Mouse (Mus musculus) liver, embryonic 14.5 days (tissue): Measurements from ENCODE around the gene Cacng8. TPM values are rescaled to one million over a fixed set of nuclear protein-coding genes. Genes with fewer than 3 reads are reported as not detected.

Source experiments
- ATAC-seq: fragments of 200-750 bp; cut with Nextera tagmentation; 2 replicates; pipeline ENCODE4 v1.8.0; 2017; ENCODE audit warnings: moderate number of reproducible peaks, mild to moderate bottlenecking, moderate library complexity; ENCODE audit not compliant: insufficient read depth
- DNase-seq, 3 experiments: peaks; one replicate each; pipeline ENCODE4 v3.0.0-alpha.2; 2012 to 2013; ENCODE audit warnings: low read depth in 3 of 3, low spot score in 3 of 3
- H3K27ac ChIP-seq: fragments of 300-500 bp; sonication (generic); 2 replicates; pipeline ENCODE4 v1.5.1; 2014; ENCODE audit warnings: moderate library complexity, mild to moderate bottlenecking, control low read depth, inconsistent platforms
- H3K27me3 ChIP-seq: fragments of 300-500 bp; sonication (generic); 2 replicates; pipeline ENCODE4 v1.6.1; 2014; ENCODE audit warnings: mild to moderate bottlenecking, low read length, moderate library complexity; ENCODE audit not compliant: control insufficient read depth, insufficient read depth
- H3K36me3 ChIP-seq: fragments of 300-500 bp; sonication (generic); replicated peaks from 2 replicates; pipeline ENCODE4 v1.6.1; 2014; ENCODE audit warnings: low read depth; ENCODE audit not compliant: control insufficient read depth, insufficient read depth
- H3K4me1 ChIP-seq, 2 experiments: fragments of 200-500 bp in 1 of 2; fragments of 300-500 bp in 1 of 2; sonication (generic) in 1 of 2; replicated peaks; 2 replicates each; pipeline ENCODE4 v1.6.1; 2012 to 2014; ENCODE audit warnings: antibody characterized with exemption in 1 of 2, inconsistent platforms in 1 of 2, low read length in 1 of 2; ENCODE audit not compliant: control insufficient read depth in 2 of 2, insufficient read depth in 2 of 2
- H3K4me2 ChIP-seq: fragments of 300-500 bp; sonication (generic); 2 replicates; pipeline ENCODE4 v1.6.1; 2014; ENCODE audit warnings: low read depth, mild to moderate bottlenecking, control low read depth, moderate library complexity
- H3K4me3 ChIP-seq, 2 experiments: fragments of 200-500 bp in 1 of 2; fragments of 300-500 bp in 1 of 2; sonication (generic) in 1 of 2; 2 replicates each; pipeline ENCODE4 v1.5.1; 2012 to 2014; ENCODE audit warnings: low read depth in 2 of 2, low read length in 2 of 2, mild to moderate bottlenecking in 2 of 2, control low read depth in 1 of 2, inconsistent platforms in 1 of 2, moderate library complexity in 1 of 2; ENCODE audit not compliant: insufficient read depth in 1 of 2
- H3K9ac ChIP-seq: fragments of 300-500 bp; sonication (generic); replicated peaks from 2 replicates; pipeline ENCODE4 v1.6.1; 2014; ENCODE audit warnings: mild to moderate bottlenecking, control low read depth, moderate library complexity
- H3K9me3 ChIP-seq: fragments of 300-500 bp; sonication (generic); 2 replicates; pipeline ENCODE4 v1.6.1; 2016; ENCODE audit warnings: low read length, mixed read lengths; ENCODE audit not compliant: control insufficient read depth
- CTCF ChIP-seq: IDR thresholded peaks from 2 replicates; pipeline ENCODE4 v1.5.1; 2016; ENCODE audit warnings: antibody characterized with exemption, low read depth, control low read depth
- EP300 ChIP-seq: IDR thresholded peaks from 2 replicates; pipeline ENCODE4 v1.6.1; 2016; ENCODE audit warnings: antibody characterized with exemption, low read depth
- WGBS: fragments of 180-500 bp; shearing (Covaris S2); extraction: QIAGEN DNeasy Blood & Tissue Kit; methylation state at CpG from one replicate; pipeline ENCODE4 v1.1.7; 2014; ENCODE audit not compliant: insufficient replicate concordance; 5-methylcytosine and 5-hydroxymethylcytosine counted together
- polyA plus RNA-seq, 2 experiments: library from polyadenylated mRNA; depleted of rRNA in 1 of 2; stranded (reverse) in 1 of 2; unstranded in 1 of 2; fragments of >200 nt; fragmentation: Nextera tagmentation in 1 of 2; extraction: Ambion mirVana in 1 of 2; gene quantifications; 2 replicates each; pipeline versions ENCODE4 v1.2.1 to v1.2.3; 2012 to 2014

The Cacng8 gene
- polyA plus RNA-seq, 2 experiments = 0.04 TPM; not detected in 1

DNA sequence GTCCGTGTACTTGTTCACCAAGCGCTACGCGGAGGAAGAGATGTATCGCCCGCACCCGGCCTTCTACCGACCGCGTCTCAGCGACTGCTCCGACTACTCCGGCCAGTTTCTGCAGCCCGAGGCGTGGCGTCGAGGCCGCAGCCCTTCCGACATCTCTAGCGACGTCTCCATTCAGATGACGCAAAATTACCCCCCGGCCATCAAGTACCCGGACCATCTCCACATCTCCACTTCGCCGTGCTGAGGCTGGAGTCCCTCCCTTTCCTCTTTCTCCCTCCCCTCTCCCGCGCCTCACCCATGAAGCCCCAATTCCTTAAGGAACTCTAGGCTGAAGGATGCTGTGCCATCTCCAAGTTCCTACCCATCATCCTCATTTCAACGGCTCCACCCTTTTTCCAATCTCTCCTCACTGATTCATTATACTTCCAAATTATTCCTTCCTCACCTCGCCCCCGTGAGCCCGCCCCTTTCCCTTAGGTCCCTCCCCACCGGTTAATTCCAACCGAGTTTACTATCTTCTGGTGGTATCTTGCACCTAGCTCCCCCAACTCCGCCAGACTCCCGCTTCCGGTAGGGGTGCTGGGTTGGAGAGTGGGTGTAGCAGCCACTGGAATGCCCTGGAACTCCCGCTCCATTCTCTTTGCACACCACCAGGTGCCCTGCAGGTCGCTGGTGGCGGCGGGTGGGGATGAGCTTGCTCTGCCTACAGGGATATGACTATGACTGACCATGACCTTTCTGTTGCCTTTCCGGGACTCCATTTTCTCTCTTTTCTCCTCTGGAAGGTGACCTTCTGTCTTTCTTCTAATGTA lies 23.6 kb upstream of the Cacng8 start:
- H3K4me2 ChIP-seq = no peak overlapping the region
- TF ChIP-seq CTCF = no peak
- TF ChIP-seq EP300 = no peak

DNA sequence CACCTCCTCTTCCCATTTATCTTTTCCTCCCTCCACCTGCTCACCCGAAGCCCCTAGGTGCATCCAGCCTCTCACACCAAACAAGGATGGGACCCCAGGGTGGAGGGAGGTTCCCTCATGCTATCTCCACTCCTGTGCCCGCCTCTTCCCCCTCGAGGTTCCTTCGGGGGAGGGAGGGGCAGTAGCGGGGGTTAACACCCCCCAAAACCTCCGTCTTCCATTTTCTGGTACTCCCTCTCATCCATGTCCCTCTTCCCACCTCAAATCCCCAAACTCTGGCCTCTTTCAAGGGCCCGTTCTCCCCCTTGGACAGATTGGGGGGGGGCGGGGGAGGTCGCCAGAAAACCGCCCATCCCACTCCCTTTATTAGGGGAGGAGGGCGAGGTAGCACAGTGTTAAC lies 22.9 kb upstream of the Cacng8 start:
- no peak for DNase-seq
- Histone ChIP-seq H3K27ac (no peak overlapping the region), H3K4me3 (no peak overlapping the region), H3K9me3 (no peaks in the 10 kb centered on the region), H3K27me3 (peaks cover 20% of the 10 kb centered on the region), H3K36me3 (no peaks in the 10 kb centered on the region), H3K4me2 (no peak overlapping the region), H3K4me1 (no peaks in the 10 kb centered on the region), H3K9ac (no peak overlapping the region)
- ATAC-seq = no peak
- TF ChIP-seq EP300 (no peak), CTCF (no peak)
- WGBS = 3% methylated on average over 11 of the region's 11 CpGs

More for the DNA sequence above, 23.6 kb upstream of the Cacng8 start:
- ATAC-seq (no peak), DNase-seq (no peak)
- Histone ChIP-seq H3K4me1 (no peaks in the 10 kb centered on the region), H3K4me3 (no peak overlapping the region), H3K9ac (no peak overlapping the region), H3K27ac (no peak overlapping the region), H3K9me3 (no peaks in the 10 kb centered on the region), H3K36me3 (no peaks in the 10 kb centered on the region), H3K27me3 (peaks cover 20% of the 10 kb centered on the region)
- 3% methylated on average over 42 of the region's 42 CpGs for WGBS

DNA sequence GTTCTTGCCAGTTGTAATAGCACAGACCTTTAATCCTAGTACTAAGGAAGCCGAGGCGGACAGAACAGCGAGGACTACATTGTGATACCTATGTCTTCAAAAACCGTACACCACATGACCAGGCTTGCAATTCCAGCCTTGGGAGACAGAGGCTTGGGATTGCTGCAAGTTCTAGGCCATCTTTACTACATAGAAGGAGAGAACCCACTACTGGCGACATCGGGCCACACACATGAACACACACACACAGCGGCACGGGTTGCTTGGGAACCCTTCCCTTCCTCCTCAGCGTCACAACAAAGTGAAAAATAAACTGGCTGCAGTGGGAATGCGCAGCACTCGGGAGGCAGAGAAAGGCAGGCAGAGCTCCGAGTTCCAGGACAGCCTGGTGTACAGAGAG lies 22.2 kb upstream of the Cacng8 start:
- 23% methylated on average over 12 of the region's 12 CpGs for WGBS
- Histone ChIP-seq H3K27me3 (peaks cover 20% of the 10 kb centered on the region), H3K9me3 (no peaks in the 10 kb centered on the region), H3K9ac (no peak overlapping the region), H3K4me1 (no peaks in the 10 kb centered on the region), H3K36me3 (no peaks in the 10 kb centered on the region), H3K4me3 (no peak overlapping the region), H3K4me2 (no peak overlapping the region), H3K27ac (no peak overlapping the region)
- no peak for DNase-seq
- TF ChIP-seq CTCF = no peak
- ATAC-seq = no peak

DNA sequence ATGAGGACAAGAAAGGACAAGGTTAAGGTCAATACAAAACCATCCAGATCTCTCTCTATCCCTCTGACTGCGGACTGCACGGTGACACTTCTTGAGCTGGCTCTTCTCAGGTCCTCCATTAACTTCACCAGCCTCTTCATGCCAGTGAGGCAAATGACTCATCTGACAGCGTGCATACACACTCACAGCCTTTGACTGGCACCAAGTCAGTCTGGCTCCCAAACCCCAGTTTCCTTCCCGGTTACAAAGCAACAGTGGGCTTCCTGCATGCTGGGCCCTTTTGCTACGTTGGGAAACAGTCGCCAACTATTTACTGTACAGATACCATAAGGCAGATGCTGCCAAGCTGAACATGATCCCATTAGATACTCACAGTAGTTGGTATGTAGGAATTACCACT lies 21.3 kb upstream of the Cacng8 start:
- H3K27ac ChIP-seq = no peak overlapping the region
- no peak overlapping the region for H3K9ac ChIP-seq
- no peak for DNase-seq
- peaks cover 20% of the 10 kb centered on the region for H3K27me3 ChIP-seq
- WGBS = 42% methylated on average over 6 of the region's 6 CpGs
- no peak overlapping the region for H3K4me3 ChIP-seq
- TF ChIP-seq EP300 (no peak), CTCF (no peak)
- no peaks in the 10 kb centered on the region for H3K4me1 ChIP-seq
- no peaks in the 10 kb centered on the region for H3K9me3 ChIP-seq
- H3K36me3 ChIP-seq = no peaks in the 10 kb centered on the region
- no peak overlapping the region for H3K4me2 ChIP-seq
- ATAC-seq = no peak

DNA sequence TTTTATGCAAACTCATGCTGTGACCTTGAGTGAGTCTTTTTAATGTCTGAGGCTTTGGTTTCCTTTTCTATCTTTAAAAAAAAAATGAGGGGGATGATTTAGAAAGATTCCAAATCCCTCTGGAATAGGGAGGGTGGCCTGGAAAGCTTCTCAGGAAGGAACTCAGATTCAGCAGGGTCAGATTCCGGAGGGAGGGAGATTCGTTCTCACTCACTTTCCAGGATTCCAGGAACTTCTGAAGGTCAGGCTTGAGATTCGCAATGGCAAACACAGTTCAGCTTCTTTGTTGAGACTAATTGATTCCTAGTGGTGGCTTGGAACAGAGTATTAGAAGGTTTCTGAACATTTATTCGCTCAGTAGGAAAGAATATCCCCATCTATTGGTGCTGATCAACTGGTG lies 20.1 kb upstream of the Cacng8 start:
- no peak overlapping the region for H3K4me2 ChIP-seq
- H3K9ac ChIP-seq = no peak overlapping the region
- TF ChIP-seq EP300 (no peak), CTCF (no peak)
- H3K9me3 ChIP-seq = no peaks in the 10 kb centered on the region
- no peak overlapping the region for H3K27ac ChIP-seq
- DNase-seq = no peak
- WGBS = 48% methylated on average over 4 of the region's 4 CpGs
- H3K4me3 ChIP-seq = no peak overlapping the region
- peaks cover 20% of the 10 kb centered on the region for H3K27me3 ChIP-seq
- no peaks in the 10 kb centered on the region for H3K36me3 ChIP-seq
- no peaks in the 10 kb centered on the region for H3K4me1 ChIP-seq
- ATAC-seq = no peak
